Mouse (Mus musculus) stomach, postnatal 0 days (tissue): ENCODE results near the gene Csnk2b.

Source experiments
- CTCF ChIP-seq: IDR thresholded peaks from 2 replicates; pipeline ENCODE4 v1.5.1; 2016; ENCODE audit warnings: antibody characterized with exemption, low read depth, mild to moderate bottlenecking, moderate library complexity
- EP300 ChIP-seq: optimal IDR thresholded peaks from 2 replicates; pipeline ENCODE3; 2016; ENCODE audit warnings: antibody characterized with exemption

DNA sequence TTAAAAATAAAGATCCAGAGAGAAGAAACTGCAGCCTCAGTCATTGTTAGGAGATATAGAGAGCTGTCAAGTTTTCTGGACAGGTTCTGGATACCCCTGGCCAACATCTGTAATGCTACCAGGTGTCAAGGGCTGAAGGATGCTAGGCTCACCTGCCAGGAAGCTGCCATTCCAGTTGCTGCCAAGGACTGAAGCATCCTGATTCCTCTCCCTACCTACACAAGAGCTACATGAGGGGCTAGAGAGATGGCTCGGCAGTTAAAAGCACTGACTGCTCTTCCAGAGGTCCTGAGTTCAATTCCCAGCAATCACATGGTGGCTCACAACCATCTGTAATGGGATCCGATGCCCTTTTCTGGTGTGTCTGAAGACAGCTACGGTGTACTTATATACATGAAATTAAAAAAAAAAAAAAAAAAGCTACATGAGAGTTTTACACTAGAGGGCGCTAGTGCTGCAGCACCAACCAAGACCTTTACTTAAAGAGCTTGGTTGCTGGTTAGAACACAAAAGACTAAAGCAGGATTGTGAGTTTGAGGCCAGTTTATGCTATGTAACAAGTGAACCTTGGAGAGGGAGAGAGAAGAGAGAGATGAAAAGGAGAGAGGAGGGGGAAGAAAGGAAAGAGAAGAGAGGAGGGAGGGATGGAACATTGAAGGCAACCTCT lies 46.8 kb upstream of the Csnk2b start:
- TF ChIP-seq CTCF, result peak; percentile 80
- no peak for TF ChIP-seq EP300
